Mouse (Mus musculus) brain, embryonic 18.5 days (tissue): ENCODE results near the gene Zscan20.

Experiments used
- DNase-seq: peaks from one replicate; pipeline ENCODE4 v3.0.0-alpha.2; 2012; ENCODE audit warnings: low read depth, low spot score

The Zscan20 gene

DNA sequence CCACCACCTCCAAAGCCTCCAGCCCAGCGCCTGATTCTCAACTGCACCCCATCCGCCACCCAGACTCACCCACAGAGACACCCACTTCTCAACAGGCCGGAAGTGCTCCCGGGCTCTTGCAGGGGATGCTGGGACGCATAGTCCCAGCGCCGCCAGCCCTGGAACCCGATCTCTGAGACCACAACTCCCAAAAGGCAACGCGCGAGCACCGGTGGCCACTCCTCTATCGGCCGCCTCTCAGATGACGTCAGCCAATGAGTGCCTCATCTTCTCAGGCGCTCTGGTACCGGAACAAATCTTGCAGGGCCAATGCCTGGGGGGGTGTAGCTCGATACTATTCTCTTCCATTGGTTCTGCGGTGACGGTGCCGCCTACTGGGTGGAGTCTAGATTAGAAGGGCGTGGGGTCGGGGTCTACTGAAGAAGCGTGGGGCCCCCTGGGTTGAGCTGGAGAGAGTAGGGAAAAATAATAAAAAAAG is at the start of gene Zscan20:
Gene Zscan20 (minus strand): TSS at position 174 of the 478 bp plus-strand sequence.
- peak; percentile 98 for DNase-seq

DNA sequence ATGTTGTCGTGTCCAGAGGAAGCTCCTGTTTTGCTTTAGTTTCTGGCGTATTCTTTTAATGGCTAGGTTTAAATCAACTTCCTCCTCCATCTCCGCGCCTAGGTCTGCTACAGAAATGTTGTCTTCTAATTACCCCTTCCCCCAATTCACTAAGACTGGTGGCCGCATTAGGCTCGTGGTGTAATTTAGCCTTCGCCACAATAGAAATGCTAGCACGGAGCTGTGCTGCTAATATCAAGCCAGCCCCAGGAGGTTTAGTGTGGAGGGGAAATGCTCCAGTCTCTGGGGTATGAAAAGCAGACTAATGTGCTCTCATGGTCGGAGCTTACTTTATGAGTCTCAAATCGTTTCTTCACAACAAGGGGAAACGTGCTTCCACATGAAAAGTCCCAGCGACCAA is 45.5 kb upstream of the Zscan20 start:
- DNase-seq, result no peak

DNA sequence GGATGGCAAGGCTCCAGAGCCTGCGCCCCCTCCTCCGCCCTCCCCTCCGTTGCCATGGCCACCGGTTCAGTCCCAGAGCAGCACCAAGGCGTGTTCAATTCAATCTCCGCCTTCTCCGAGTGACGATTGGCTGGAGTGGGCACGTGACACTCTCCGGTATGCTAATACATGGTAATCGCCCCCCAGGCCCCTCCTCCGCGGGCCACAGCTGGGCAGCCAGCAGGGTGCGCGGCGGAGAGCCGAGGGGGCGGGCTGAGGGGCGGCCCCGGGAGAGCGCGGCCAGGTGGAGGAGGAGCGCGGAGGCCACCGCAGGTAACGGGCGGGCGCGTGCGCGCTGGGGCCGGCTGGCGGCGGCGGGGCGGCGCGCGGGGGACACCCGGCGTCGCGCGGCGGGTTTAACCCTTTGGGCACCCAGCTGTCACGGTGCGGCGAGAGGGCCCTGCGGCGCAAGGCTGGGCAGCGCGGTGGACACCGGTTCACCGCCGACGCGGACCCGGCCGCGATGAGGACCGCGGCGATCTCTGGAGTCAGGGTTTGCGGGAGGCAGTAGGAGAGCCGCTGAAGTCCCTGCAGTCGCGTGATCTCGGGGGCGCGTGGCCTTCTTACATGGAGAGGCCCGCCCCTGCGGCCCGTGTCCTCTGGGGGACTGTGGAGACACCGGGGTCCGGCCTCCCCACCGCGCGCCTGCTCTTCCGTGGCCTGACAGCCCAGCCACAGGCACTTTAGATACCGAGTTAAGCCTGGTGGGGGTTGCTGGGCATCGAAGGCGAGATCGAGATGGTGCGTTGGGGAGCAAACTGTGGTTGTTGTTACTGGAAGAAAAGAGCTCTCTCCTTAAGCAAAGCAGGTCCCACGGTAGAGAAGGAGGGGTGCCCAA is 44.8 kb upstream of the Zscan20 start, which contains the start of gene Phc2:
Gene Phc2 (plus strand): TSS at position 198 of the 877 bp plus-strand sequence.
- DNase-seq, result peak; percentile 92

DNA sequence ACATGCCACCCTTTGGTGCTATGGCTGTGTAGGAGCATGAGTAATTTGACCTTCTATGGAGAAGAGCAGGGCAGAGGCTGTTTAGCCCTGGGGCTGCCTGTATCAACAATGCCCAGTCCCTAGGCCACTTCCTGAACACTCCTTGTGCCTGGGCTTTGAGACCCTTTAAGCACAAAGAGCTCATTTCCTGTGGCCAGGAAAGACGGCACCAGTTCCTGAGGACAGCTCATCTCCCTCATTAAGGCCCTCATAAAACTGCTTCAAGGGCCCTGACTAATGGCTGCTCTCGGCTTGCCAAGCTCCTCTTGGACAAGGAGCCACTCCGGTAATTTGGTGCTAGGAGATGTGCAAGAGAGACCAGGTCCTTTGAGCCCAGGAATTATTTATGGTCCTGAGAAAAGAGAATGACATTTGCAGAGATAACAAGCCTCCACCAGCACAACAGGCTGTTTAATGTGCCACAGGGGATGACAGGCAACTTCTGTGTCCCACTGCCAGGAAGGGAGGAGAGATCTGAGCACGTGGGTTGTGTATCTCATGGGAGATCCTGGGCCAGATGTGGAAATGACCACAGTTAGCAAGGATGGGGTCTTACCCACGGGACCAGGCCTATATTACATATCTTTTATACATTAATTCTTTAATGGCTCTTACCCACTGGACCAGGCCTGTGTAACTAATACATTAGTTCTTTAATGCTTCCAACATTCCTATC is 42.8 kb upstream of the Zscan20 start:
- DNase-seq, result no peak

DNA sequence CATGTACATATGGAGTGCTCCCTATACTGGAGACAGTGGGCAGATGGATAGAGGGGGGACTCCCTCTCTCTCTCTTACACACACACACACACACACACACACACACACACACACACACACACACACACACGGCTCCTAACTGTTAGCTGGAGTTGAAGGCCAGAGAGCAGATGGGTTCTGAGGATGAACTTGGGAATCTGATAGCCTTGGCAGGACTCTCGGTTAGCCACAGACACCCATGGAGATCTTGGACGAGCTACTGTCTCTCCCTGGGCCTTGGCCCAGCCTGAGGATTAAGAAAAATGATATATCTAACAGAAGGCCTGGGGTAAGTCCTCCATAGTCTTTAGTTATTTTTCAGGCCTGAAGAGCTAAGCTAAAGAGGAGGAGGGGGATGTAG is 41.6 kb upstream of the Zscan20 start:
- no peak for DNase-seq

DNA sequence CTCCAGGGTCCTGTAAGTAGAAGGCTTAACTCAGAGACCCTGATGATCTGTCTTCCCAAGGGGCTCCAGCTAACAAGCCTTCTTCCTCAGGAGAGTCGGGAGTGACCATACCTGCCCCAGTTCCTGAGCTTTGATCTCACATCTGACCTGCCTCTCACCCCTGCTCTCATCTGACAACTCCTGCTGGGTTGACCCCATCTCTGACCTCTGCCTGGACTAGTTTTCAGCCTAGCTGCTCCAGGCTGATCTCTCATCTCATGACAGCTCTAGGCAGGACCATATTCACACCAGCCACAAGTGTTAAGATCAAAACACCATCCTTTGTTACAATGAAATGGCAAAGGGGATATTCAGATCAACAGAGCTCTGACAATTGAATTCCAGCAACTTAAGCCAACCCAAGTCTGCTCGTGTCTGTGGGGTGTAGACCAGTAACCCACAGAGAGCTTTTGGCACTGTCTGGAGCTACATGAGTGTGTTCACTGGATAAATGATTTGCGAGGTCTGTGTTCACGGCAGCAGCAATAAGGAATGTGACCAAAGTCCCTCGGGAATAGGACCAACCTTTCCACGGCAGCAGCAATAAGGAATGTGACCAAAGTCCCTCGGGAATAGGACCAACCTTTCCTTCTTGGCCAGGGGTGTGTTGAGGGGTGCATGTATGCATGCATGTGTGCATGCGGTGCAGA is 38.8 kb upstream of the Zscan20 start:
- DNase-seq, result no peak

DNA sequence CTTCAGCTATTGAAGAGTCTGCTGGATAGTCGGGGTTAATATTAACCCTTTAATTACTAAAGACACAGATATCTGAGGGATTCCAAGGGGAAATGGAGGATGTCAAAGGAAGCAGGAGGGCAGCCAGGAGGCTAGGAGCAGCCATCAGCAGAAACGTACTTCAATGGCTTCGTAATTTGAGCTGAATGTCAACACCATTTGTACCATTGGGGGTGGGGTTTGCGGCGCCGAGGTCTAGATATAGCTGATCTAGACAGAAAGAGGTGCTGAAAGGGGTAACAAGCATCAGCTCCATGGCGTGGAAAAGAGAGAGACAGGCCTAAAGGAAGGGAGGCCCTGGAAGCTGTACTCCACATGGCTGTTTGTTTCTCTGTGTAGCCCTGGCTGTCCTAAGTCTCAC is 36.9 kb upstream of the Zscan20 start:
- DNase-seq, result no peak

DNA sequence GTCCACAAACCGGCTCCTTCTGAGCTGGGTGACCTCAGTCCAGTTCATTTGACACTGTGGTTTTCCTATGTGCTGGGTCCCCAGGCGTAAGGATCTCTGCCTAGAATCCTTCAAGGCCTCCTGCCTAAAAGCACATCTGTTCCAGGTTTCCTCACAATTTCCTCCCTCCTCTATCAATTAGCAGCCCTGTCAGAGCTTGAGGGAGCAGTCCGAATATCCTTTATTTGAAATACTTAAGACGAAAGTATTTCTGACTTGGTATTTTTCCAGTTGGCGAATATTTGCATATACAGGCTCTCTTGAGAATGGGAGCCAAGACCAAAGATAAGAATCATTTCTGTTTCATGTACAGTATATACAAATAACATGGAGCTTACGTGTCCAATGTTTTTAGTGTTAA is 36.0 kb upstream of the Zscan20 start:
- DNase-seq, result no peak

DNA sequence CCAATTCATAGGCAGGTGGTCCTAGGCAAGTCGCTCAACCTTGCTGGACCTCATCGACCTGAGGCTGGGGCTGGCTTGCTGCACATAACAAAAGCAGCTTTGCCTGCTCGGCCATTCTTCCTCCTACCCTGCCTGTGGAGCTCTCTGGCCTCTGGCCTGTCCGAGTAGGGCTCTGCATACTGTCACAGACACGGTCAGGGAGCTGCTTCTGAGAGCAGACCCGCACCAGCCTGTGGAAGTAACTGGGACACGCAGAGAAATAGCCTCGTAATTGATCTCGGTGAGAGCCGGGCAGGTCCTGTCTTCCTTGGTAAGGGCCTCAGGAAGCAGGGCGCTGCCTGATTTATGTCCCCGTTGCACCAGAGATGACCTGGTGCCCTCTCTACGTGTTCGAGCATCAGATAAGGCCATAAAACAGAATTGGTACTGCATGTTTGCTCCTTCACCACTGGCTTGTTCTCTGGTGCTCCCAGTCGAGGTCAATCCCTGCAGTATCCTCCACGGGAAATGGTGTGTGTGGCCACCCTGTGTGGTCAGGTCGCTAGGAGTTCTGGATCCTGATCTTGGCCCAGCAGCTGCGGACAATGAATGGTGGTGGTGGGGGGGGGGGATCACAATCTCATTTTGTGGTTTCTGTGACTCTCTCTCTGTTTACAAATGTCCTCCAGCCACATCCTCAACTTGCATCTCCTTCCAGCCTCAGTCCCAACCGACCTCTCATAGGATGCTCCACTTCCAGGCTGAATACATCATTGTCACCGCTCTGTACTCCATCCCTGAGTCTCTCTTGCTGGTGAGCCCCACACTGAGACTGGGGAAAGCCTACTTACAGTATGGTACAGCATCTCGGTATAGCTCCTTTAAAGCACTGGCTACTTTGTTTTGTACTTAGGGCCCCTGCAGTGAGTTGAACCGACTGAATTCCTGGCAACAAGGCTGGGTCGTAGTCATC is 32.1 kb upstream of the Zscan20 start:
- DNase-seq, result no peak

DNA sequence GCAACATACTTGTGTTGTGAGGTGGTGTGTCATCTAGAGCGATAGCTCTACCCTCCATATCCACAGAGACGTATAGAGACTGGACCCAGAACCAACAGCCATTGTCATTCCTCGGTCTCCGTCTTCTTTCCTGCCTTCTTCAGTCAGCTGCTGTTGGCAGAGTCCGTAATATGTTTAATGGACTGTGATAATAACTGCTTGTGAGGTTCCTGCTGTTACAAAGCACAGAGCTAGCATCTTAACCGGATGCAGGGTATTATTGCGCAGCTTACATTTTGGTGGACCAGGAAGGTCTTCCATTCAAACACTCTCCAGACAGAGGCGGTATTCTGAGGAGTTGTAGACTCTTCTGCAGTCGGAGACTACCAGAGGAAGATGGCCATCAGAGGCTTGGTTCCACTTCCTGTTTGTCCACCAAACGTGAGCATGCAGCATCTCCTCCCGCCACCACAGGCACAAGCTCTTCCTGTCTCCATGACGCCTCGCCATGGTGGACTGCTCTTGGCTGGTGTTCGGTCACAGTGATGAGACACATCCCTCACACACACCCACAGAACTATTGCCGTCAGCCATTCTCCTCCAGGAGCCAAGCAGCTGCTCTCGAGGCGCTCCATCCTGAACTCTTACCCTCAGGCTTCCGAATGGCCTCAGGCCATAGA is 28.5 kb upstream of the Zscan20 start:
- no peak for DNase-seq

DNA sequence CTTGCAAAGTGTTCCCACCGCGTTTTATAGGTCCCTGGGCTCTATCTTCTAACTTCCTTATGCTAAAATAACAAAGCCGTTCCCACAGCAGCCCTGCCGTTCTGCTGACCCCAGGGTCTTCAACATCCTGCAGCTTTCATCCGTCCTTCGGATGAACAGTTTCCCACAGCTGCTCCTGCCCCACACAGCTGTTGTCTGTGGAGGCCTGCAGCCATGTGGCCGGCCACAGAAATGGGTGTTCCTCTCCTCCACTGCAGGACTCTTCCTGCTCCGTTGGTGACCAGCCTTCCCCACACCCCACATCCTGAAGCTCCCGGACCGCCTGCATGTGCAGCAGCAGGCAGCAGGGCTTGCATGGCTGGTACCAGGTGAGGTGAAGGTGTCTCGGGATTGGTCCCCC is 27.4 kb upstream of the Zscan20 start:
- no peak for DNase-seq

DNA sequence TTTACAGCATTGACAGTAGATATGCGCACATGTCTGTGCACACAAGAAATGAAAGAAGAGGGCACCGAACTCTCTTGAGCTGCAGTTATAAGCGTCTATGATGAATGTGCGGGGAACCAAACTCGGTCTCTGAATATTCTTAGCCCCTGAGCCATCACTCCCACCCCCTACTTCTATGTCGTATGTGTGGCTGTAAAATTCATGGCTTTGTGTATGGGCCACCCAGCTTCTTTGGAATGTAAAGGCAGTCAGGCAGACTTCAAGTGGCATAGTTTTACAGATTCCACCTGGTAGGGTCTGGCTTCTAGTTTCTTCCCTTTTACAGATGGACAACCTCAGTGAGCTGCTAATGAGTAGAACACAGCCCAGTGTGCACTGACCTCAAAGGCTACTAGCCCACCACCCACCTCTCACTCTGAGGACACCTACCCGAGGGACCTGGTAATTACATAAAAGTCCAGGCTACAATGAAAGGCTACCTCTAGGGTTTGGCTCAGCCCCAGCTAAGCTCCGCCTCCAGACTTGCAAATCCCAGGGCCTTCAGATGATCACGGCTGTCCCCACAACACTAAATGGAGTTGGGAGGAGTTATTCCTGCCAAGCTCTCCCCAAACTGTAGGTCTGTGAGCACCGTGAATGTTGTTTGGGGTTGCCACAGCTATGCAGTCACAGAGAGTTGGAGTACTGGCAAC is 26.1 kb upstream of the Zscan20 start:
- no peak for DNase-seq

DNA sequence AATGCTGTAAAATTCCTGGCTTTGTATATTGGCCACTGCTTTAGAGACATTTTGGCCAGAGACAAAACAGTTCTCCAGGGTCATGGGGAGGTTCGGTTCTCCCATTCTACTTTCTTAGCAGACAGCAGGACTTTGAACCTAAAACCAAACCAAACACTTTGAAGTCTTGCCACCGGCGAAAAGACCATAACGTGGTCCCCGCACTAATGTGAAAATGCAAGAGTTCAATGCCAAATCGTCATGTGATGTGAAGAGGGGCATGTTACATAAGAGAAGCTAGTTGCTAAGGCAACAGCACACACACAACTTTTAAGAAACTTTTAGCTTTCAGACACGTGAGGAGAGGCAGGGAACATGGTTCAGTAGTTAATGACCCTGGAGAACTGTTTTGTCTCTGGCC is 25.6 kb upstream of the Zscan20 start:
- no peak for DNase-seq

DNA sequence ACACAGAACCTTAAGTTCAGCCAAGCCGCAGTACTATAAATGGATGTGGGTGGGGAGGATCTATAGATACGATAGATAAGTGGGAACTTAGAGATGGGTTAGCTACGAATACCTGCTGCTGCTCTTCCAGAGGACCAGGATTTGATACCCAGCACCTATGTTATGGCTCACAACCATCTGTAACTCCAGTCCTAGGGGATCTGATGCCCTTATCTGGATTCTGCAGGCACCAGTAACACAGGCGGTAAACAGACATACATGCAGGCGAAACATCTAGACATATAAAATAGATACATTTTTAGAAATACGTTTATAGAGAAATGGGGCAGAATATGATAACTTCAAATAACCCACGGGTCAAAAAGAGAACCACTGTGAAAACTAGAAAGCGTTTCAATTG is 11.2 kb upstream of the Zscan20 start:
- no peak for DNase-seq

DNA sequence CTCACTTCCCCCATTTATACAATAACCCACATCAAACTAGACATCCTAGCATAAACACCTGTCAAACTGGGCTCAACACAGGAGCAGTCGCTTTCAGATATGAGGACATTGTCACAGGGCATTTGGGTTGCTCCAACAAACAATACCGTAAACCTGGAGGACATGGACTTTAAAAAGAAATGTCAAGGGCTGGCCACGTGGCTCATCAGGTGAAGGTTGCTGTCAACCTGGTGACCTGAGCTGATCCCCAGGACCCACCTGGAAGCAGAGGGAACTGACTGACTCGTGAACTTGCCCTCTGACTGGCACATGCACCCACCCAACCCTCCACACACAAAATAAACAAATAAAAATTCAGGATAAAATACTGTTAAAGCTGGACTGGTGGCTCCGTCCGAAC is 10.7 kb upstream of the Zscan20 start:
- no peak for DNase-seq

DNA sequence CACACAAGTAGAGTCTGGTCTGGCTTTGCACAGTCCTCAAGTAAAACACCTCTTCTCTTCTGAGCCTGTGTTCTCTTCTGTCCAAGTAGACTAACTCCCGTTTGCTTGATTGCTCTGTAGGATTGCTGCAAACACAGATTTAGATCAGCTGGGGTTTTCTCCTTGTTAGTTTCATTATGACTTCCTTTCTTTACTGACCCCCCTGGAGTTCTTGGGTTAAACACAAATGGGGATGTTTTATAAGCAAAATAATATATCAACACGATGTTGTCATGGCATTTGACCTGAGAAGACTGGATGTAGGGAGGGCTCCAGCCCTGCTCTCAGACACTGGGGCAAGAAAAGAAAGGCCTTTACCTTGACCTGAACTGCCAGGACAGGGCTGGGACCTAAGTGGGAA is 9.1 kb upstream of the Zscan20 start:
- DNase-seq, result no peak

DNA sequence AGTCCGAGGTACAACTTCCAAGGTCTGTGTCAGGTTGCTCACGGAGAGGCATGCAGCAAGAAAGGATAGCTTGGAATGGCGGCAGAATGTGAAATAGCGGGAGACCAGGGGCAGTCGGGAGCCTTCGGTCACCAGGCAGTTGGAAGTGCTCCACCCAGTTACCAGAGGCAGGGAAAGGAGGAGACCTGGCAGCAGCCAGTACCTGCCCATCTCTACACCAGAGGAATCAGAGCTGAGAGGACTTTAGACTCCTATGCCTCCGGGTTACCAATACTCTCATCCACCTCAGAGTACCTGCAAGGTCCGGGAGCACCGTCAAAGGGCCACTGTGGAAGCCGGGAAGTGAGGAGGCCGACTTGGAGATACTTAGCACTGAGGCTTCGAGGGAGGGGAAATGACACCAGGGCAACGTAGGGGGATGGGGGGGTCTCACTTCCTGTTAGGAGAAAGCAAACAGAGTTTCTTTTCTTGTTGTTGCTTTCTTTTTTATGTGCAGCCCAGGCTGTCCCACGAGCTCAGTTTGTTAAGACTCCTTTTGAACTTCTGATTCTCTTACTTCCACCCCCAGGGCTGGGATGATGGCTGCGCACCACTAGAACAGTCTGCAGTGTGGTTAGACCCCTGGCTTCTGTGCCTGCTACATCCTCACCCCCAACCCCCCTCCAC is 8.5 kb upstream of the Zscan20 start, which contains the start of gene Tlr12:
Gene Tlr12 (minus strand): TSS at position 374 of the 666 bp plus-strand sequence.
- no peak for DNase-seq

DNA sequence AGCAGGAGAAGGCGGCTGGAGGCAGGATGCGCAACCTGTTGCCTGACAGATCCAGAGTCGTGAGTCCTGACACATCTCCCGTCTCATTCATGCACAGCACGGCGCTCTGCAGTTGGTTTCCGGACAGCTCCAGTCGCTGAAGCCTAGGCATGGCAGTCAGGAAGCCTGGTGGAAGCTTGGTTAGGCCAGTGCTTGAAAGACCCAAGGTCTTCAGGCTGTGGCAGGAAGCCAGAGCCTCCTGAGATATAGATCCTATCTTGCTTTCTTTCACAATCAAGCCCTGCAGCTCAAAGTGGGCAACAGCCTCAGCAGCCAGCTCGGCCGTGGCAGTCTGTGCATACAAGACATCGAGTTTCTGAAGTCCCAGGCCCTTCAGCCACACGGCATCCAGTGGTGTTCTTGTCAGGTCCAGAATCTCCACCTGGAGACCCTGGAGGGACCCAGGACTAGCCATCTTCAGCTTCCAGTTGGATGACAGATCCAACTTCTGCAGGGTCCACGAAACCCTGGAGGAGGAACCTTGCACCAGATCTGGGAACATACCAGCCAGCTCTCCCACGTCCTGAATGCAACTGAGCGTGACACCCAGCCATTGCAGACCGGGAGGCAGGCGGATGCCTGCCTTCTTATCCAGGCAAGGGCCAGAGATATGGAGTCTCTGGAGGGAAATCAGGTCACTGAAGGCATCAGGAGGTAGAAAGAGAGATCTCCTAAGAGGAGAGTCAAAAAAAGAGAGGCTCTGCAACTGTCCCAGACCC is 7.6 kb upstream of the Zscan20 start:
- no peak for DNase-seq

DNA sequence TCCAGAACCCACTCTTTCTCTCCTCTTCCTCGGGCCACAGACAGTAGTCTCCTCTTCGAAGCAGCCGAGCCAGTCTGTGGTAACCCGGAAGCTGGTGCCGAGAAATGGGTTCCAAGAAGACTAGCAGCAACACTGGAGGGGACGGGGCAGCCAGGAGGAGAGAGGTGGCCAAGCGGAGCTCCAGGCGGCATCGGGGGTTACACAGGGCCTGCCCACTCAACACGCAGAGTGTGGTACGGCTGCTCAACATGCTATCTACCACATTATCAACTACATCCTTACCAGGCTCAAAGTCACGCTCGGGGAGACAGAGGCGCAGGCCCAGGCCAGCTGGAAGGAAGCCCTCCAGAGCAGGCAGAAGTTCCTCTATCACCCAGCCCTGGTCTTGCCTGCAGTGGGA is 5.9 kb upstream of the Zscan20 start:
- DNase-seq, result no peak
